Mouse (Mus musculus) right cerebral cortex, postnatal 14 days (tissue): ENCODE data around the gene Rreb1.
A peak's percentile ranks its signal among the peaks of the same experiment; 100 is the strongest.

ENCODE experiments used
- DNase-seq: peaks from one replicate; pipeline ENCODE4 v3.0.0; 2022

Gene Rreb1

GRCm38 (mm10) chr13:37952981-37953380, 174.8 kb downstream of the Rreb1 start:
- no peak for DNase-seq

- no peak for DNase-seq
Measured at GRCm38 (mm10) chr13:37954318-37954717, 176.1 kb downstream of the Rreb1 start.

GRCm38 (mm10) chr13:37958498-37959238, 180.5 kb downstream of the Rreb1 start:
- DNase-seq = no peak

GRCm38 (mm10) chr13:37959239-37959907, 181.2 kb downstream of the Rreb1 start:
- no peak for DNase-seq

- DNase-seq = no peak
Measured at GRCm38 (mm10) chr13:37959936-37960335, 181.7 kb downstream of the Rreb1 start.

- no peak for DNase-seq
Measured at GRCm38 (mm10) chr13:37962541-37962940, 184.3 kb downstream of the Rreb1 start.

GRCm38 (mm10) chr13:37963354-37964007, 185.3 kb downstream of the Rreb1 start:
- DNase-seq = peak; percentile 71

GRCm38 (mm10) chr13:37964128-37965087, 186.2 kb downstream of the Rreb1 start:
- no peak for DNase-seq

GRCm38 (mm10) chr13:37965126-37965914, 187.1 kb downstream of the Rreb1 start:
- no peak for DNase-seq

- DNase-seq = no peak
Measured at GRCm38 (mm10) chr13:37966256-37967051, 188.3 kb downstream of the Rreb1 start.

- no peak for DNase-seq
Measured at GRCm38 (mm10) chr13:37967052-37967437, 188.8 kb downstream of the Rreb1 start.

GRCm38 (mm10) chr13:37967565-37967964, 189.4 kb downstream of the Rreb1 start:
- DNase-seq = no peak

GRCm38 (mm10) chr13:37969337-37969736, 191.1 kb downstream of the Rreb1 start:
- DNase-seq = peak; percentile 91

GRCm38 (mm10) chr13:37969988-37970387, 191.8 kb downstream of the Rreb1 start:
- DNase-seq = no peak

GRCm38 (mm10) chr13:37970887-37971530, 192.8 kb downstream of the Rreb1 start:
- DNase-seq = no peak

GRCm38 (mm10) chr13:37974036-37974435, 195.8 kb downstream of the Rreb1 start:
- DNase-seq = no peak

- DNase-seq = no peak
Measured at GRCm38 (mm10) chr13:37974731-37975130, 196.5 kb downstream of the Rreb1 start.

GRCm38 (mm10) chr13:37979506-37979905, 201.3 kb downstream of the Rreb1 start:
- DNase-seq = no peak

- no peak for DNase-seq
Measured at GRCm38 (mm10) chr13:37980346-37980745, 202.1 kb downstream of the Rreb1 start.

- DNase-seq = no peak
Measured at GRCm38 (mm10) chr13:37981063-37981462, 202.9 kb downstream of the Rreb1 start.
